Mouse (Mus musculus): ENCODE results near the gene Myl4.
"Not testable (repeated sequence)": the region's sequence is repeated elsewhere in the genome, so short reads cannot be mapped to it uniquely, and the experiment has no call there.

The Myl4 gene

DNA sequence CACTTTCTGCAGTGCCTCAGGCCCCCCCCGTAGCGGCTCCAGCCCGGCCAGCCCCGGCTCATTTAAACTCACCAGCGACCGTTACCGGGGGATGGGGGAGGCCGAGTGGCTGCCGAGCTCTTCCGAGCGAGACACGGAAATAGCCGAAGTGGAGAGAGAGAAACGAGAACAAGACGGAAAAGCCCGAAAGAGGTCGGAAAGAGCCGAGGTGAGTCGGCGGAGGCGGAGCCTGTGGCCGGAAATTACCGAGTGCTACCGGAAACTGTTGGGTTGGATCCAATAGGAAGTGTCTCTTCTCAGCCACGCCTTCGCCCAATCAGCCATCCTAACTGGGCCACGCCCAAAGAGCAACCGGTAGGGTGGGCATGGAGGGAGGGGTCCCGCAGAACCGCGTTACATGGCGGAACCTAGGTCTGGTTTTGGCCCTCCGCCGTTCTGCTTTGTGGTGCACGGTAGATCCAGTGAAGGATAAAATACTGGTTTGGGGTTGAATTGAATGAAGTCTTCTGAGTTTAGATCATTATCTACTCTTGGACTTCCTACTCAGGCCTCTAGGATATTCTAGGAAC is at the start of gene Myl4, which contains the start of gene Cdc27:
Gene Myl4, plus strand, starts transcription at position 258 of the 569 bp plus-strand sequence.
Gene Cdc27, minus strand, starts transcription at position 215 of the 569 bp plus-strand sequence.
- DNase-seq: peak; percentile 100

DNA sequence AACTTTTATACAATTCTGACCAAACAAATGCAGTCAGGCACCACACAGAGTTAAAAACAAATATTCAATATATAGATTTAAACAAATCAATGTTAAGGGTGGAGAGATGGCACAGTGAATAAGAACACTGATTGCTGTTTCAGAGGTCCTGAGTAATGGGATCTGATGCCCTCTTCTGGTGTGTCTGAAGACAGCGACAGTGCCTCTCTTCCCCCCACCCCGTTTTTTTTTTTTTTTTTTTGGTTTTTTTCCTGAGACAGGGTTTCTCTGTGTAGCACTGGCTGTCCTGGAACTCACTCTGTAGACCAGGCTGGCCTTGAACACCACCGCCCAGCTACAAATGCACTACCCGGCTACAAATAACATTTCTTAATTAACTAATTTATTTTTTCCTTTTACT is 42.0 kb upstream of the Myl4 start:
- DNase-seq: no peak

DNA sequence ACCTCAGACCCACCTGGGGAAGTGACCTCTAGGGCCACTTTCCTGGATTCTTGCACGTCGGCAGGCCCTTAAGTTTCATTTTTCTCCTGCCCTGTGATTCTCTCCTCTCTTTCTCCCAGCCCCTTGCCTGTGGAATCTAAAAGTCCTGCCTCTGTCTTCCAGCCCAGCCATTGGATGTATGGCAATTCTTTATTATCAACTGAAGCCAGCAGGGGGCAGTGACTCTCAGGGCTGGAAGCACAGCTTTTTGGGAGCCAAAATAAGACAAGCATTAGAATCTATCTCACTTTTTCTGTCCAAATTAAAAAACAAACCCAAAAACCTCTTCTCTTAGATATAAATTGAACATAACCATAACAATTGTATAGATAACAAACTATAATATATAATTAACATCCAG is 39.9 kb upstream of the Myl4 start:
- peak; percentile 9 for DNase-seq

DNA sequence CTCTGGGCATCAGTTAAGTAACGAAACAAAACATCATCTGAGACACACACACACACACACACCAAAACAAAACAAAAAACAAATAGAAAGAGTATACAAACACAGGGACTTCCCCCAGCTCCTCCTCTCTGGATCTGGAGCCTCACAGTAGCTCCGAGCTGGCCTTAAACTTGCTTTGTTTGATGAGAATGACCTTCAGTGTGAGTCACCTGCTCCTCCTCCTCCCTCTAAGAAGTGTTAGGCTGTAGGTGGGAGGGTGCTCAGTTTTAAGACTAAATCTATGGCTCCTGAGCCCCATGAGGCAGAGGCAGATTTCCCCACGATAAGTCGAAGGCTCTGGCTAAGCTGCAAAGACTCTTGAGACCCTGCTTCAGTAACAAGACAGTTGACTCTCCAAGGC is 38.0 kb upstream of the Myl4 start:
- DNase-seq: no peak

DNA sequence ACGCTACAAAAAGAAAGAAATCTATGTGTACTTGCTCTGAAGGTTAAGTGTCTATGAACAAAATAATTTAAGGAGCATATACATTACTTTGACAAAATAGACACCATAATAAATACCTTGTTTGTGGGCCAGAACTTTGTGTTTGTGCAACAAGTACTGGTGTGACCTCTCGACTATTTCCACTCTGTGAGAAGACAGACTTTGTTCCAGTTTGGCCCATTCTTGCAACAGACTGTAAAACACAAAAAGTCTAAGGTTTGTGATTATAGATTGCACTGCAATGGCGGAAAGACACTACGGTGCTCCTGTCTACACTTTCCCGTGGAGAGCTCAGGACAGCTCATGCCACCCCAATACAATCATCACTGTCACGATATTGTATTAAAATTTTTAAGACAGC is 24.5 kb upstream of the Myl4 start:
- no peak for DNase-seq

DNA sequence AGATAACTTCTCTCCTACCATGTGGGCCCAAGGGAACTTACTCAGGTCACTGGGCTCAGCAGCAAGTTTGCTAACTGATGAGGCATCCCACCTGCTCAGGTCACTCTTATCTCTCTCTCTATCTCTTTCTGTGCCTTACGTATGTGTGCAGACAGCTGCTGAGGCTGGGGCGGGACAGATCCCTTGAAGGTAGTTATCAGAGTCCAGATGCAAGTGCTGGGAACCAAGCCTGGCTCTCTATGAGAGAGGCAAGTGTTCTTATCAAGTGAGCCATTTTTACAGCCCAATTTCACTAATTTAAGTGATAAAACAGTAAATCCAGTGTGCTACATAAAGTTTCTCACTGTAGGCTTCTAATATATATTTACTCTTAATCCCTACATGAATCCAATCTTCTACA is 13.6 kb upstream of the Myl4 start:
- DNase-seq: no peak

DNA sequence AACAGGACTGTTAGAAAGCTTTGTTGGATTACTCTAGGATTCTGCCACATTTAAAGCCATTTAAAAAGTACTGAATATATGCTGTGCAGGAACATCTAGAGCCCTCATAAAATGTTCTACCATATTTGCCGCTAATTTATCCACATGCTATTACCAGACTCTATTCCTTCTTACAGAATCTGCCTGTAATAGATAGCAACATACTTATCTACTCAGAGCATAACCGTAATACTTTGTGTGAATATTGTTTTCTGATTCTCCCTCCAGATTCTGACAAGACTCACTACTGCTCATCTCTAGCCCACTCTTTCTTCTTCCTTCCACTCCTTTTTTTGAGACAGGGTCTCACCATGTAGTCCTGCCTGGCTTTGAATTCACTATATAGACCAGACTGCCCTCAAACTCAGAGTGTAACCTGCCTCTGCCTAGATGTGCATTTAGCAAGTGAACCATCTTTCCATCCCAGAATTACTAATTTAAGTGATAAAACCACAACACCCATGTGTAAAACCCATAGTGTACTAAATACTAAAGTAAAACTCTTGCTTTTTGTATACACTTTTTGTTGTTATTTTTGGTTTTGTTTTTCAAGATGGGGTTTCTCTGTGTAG is 12.4 kb upstream of the Myl4 start:
- DNase-seq: no peak

DNA sequence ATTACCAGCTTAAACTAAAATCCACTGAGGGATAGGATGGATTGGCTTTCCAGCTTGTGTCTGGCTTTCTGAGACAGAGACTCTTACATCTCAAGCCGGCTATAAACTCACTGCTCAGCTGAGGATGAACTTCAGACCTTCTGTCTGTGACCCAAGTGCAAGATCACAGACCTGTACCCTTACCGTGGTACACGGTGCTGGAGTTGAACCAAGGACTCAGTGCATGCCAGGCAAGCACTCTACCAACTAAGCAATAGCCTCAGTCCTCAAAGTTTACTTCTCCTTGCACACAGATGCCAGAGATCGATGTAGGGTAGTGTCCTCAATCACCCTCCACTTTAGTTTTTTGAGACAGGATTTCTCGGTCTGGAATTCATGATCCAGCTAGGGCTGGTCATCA is 10.7 kb upstream of the Myl4 start:
- DNase-seq: no peak

DNA sequence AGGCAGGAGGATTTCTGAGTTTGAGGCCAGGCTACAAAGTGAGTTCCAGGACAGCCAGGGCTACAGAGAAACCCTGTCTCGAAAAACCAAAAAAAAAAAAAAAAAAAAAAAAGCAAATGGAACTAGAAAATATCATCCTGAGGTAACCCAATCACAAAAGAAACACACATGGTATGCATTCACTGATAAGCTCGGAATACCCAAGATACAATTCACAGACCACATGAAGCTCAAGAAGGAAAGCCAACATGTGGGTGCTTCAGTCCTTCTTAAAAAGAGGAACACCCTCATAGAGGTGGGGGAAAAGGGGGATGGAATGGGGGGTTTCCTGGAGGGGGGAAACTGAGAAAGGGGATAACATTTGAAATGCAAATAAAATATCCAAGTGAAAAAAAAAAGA is 7.1 kb upstream of the Myl4 start:
- DNase-seq: not testable (repeated sequence)

DNA sequence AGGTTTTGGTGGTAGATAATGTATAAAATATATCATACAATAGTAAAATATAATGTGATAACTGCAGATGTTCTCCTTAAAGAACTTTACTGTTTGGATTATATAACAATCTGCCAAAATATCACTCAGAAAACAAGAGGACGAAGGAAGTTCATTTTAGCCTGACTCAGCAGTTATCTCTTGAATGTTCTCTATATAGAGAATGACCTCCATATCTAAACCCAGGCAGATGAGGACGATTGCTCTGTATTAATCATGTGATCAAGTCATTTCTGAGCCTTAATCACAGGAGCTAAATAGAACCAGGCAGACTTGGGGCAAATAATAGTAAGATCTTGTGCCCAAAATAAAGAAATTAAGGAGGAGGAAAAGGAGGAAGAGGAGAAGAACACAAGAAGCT is 6.0 kb upstream of the Myl4 start:
- no peak for DNase-seq

DNA sequence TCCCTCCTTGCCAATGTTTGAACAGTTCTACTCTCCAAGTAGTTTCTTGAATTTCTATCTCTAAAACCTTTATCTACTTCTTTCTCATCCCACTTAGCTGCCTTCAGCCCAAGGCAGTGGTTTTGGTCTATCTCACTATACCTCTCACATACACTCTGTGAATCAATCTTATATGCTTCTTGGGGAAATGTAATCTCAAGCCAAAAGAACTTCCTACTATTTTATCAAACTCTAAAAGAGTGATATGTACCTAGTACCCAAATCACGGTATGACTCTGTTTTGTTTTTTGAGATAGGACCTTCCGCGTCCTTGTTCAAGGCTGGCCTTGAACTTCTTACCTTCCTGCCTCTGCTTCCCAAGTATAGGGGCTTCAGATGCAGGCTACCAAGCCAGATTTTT is 3.0 kb upstream of the Myl4 start:
- no peak for DNase-seq

DNA sequence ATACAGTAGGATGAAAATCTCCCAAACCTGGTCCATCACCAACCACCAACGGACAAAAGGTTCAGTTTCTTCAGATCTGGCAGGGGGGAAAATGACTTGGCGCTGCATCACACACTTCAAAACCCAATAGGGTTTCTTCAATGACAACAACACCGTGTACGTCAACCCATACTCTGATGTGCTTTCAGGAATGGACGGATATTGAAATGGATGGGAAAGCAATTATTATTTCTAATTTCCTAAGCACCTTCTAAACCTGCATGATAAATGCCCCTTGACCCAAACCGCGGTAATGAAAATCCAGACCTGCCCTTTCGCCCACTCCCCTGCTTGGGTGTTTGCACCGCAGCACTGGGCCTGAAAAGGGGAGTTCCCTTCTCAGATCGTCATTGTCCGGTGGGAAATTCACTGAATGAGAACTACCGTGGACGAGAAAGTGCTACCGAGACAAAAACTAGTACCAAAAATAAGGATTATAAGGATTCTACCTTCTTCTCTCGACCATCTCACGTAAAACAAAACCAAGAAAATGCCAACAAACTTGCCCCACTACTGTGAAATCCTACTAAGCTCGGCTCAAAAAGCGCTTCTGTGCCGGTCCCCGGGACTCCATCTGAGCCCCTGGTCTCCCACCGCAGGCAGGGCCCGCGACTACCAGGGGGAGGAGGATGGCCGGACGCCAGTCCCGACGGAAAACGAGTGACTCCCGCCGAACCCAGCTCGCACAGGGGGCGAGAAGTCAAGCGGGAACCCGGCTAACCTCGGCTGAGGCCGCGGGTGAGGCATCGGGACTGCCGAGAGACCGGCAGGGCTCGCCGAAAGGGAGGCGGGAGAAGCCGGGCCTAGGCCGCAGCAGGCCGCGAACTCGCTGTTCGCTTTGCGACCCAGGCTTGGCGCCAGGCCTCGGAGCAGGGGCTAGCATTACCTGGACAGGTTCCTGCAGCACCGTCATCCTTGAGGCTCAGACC is 741 bp upstream of the Myl4 start:
- no peak for DNase-seq

DNA sequence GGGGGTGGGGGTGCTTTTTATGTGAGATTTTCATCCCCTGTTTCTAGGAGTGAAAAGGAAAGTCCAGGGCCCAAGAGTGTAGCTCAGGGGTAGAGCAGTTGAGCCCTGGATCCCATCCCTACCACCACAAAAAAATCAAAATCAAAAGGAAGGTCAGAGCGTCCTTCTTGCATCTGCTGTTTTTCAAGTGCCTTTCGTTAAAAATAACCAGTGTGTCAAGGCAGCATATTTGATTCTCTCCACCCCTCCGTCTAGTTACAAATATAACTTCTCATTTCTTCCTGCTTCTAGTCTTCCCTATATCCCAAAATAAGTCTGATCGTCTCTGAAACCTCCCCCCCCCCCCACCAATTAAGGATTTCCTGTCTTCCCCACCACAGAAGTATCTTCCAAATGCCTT is 7.6 kb downstream of the Myl4 start:
- no peak for DNase-seq

DNA sequence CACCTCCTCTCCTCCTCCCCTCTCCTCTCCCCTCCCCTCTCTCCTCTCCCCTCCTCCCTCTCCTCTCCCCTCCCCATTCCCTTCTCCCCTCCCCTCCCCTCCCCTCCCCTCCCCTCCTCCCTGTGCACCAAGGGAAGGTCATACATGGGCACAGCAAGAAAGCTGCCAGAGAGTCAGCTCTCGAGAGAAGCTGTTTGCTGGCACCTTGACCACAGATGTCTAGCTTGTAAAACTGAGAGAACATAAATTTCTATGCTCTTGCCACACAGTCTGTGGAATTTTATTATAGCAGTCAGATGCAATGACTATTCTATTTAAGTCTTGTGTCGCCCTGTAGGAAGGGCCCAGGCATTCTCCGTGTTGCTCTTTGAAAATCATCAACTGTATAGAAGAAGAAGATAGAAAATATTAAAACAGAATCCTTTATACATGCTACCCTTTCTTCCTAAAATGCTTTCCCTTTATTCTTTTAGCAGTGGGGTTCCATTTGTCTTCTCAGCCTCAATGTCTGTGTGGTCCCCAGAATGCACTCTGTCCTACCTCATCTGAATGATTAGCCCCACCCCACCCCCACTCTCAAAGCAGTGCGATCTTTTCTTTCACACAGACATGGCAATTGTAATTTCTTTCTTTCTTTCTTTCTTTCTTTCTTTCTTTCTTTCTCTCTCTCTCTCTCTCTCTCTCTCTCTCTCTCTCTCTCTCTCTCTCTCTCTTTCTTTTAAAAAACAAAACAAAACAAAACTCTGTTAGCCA is 8.4 kb downstream of the Myl4 start:
- no peak for DNase-seq

DNA sequence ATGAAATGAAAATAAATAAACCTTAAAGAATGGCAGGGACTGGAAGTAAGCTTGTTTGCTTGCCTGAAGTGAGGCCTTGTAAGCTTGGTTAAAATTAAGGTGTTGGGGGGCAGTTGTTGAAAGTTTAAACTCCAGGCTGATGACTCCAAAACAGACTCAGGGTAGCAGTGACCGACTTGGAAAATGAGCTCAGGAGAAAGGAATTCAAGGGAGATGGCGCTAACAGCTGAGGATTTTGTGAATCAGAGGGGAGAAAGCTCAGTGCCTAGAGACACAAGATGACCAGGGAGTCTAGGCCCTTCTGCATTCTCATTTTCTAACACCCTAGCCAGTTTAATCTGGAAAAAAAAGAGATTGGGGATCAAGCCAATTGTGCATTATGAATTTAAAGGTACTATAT is 10.5 kb downstream of the Myl4 start:
- DNase-seq: no peak

DNA sequence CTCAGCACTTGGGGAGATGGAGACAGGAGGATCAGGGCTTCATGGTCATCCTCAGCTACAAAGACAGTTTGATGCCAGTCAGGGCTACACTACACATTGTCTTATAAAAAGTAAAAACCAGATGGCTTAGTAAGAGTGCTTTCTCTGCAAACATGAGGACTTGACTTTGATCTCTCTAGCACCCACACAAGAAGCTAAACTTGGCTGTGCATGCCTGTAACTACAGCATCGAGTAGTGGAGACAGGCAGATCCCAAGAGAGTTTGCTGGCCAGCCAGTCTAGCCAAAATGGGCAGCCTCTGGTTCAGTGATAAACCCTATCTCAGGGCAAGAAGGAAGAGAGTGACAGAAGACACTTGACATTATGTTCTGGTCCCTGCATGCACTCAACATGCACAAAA is 13.0 kb downstream of the Myl4 start:
- DNase-seq: no peak

DNA sequence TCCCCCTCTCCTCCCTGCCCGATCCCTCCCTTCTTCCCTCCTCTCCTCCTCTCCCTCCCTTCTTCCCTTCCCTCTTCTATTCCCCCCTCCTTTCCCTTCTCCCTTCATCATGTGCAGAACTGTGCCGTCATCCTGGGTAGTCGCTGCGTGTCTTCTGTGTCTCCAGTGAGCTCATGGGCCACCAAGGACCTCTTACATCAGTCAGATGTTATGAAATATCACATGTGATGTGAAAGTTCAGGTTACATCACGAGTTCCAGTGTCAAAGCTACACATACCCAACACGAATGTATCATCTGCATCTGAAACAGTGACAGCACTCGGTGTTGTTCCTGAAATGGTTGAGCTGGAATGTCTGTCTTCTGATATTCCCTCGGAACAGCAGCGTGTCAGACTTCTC is 14.7 kb downstream of the Myl4 start:
- DNase-seq: no peak

DNA sequence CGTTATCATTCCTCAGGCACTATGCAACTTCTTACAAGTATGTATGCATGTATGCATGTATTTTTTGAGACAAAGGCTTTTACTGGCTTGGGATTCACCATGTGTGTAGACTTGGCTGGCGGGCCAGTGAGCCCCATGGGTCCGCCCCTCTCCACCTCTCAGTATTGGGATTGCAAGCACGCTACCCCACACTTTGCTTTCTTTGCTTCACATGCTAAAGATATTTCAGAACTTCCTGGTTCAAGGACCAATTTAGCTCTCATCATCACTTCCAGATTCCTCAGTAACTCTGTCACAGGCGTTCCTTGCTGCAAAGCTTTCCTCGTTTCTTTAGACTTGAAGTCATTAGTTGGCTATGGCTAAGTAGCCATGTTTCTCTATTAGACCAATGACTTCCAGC is 15.6 kb downstream of the Myl4 start:
- DNase-seq: no peak

DNA sequence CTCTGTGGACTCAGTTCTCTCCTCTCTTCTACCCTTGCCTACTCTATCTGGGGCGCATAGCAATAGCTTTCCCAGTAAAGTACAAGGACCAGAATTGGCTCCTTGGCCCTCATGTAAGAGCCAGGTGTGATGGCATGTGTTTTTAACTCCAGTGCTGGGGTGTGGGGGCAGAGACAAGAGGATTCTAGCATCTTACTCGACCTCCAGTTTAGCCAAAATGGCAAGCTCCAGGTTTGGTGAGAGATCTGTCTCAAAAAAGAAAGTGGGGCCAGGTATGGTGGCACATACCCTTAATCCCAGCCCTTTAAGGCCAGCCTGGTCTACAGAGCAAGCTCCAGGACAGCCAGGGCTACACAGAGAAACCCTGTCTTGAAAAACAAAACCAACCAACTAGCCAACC is 16.3 kb downstream of the Myl4 start:
- DNase-seq: no peak

DNA sequence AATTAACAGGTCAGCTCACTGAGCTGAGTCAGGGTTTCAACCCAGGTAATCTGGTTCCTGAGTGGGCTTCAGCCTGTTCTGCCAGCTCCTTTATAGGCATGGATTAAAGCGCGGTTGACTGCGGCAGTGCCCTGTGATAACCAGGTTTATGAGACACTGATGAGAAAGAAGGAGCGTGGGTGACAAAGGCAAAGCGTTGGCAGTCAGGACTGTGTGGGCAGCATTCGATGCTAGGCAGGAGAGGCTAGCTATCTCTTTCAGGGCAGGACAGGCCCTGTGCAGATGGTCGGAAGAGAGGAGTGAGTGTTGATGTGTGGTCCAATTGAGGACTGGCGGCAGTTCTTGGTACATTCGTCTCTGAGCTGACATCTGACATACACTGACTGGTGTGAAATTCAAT is 17.3 kb downstream of the Myl4 start:
- no peak for DNase-seq

DNA sequence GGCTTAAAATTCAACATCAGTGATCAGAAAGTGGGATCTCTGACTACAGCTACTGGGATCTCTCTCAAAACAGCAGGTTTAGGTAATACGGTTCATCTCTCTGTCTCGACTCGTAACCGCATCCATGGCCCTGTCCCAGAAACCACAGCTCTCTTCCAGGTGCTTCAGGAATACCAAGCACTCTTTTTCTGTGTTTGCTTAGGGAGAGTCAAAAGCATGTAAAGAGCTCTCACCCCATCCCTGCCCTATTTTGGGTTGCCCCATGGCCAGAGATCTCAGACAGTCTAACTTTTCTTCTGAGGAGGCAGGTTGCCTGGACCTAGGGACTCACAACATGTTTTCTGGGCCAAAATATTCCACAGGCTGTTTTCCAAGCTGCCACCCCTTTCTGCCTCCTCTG is 17.9 kb downstream of the Myl4 start:
- DNase-seq: no peak

DNA sequence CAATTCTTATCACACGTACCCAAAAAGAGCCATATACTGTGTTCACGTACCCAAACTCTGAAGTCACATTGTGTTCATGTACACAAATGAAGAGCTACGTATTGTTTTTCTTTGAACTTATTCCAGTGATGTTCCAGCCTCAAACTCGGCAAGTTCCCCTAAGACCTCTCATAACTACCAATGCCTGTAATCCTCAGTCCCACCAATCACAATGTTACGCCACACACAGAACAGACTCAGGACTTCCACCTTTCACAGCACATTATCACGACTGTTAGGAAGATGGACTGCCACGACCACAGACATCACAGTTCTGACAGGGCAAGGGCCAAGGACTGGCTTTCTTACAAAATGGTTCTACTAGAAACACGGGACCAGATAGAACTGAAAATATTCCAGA is 20.1 kb downstream of the Myl4 start:
- DNase-seq: not testable (repeated sequence)

DNA sequence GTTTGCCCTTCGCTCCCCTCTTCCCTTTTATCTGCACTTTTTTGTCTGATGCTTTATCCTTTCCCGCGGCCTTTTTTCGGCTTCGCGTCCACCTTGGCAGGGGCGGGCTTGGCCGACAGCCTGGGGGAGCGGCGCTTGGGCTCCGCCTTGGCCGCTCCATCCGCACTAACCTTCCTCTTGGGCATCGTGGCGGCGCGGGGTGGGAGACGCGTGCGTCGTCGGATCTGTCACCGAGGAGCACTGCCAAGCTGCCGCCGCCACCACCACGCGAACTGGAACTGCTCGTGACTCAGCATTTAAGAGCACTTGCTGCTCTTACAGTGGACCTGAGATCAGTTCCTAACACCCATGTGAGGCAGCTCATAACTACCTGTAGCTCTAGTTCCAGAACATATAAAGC is 20.9 kb downstream of the Myl4 start:
- not testable (repeated sequence) for DNase-seq
